Mouse (Mus musculus) G1E (cell line): ENCODE measurements around the gene Ppp4r1. TPM values are rescaled to one million over a fixed set of nuclear protein-coding genes. Genes with fewer than 3 reads are reported as not detected.

Experiments
- ATAC-seq: 2 replicates; pipeline ENCODE4 v1.8.0; 2016; ENCODE audit warnings: mild to moderate bottlenecking; ENCODE audit not compliant: insufficient number of reproducible peaks, poor library complexity, low FRiP score, severe bottlenecking; ENCODE audit errors: extremely low read depth
- DNase-seq: peaks from one replicate; pipeline ENCODE4 v3.0.0; 2012; ENCODE audit warnings: low spot score
- H3K27me3 ChIP-seq: 2 replicates; pipeline ENCODE4 v1.6.1; 2012; ENCODE audit warnings: mild to moderate bottlenecking, low read length, inconsistent platforms; ENCODE audit not compliant: insufficient read depth
- H3K36me3 ChIP-seq: replicated peaks from 2 replicates; pipeline ENCODE3; 2012; ENCODE audit warnings: mild to moderate bottlenecking, inconsistent platforms
- H3K4me1 ChIP-seq: 2 replicates; pipeline ENCODE4 v1.6.1; 2012; ENCODE audit warnings: low read depth, low read length, inconsistent platforms, mixed read lengths; ENCODE audit not compliant: insufficient read depth
- H3K4me3 ChIP-seq: 2 replicates; pipeline ENCODE4 v1.5.1; 2012; ENCODE audit warnings: low read depth, mild to moderate bottlenecking, inconsistent platforms, low read length, moderate library complexity, mixed read lengths
- H3K9me3 ChIP-seq: replicated peaks from 2 replicates; pipeline ENCODE4 v1.6.1; 2012; ENCODE audit warnings: inconsistent platforms
- CTCF ChIP-seq: IDR thresholded peaks from 2 replicates; pipeline ENCODE4 v1.5.1; 2012; ENCODE audit warnings: low read depth, low read length, inconsistent platforms, mixed read lengths
- GATA1 ChIP-seq: IDR thresholded peaks from 2 replicates; pipeline ENCODE4 v1.6.1; 2012; ENCODE audit warnings: borderline replicate concordance, low read length, inconsistent platforms, mixed read lengths
- GATA2 ChIP-seq: IDR thresholded peaks from 2 replicates; pipeline ENCODE4 v1.6.1; 2012; ENCODE audit warnings: low read depth, low read length, inconsistent platforms, borderline replicate concordance
- POLR2AphosphoS5 ChIP-seq: IDR thresholded peaks from 2 replicates; pipeline ENCODE4 v1.6.1; 2012; ENCODE audit warnings: low read depth, low read length, inconsistent platforms; ENCODE audit not compliant: insufficient replicate concordance
- TAL1 ChIP-seq: conservative IDR thresholded peaks from 2 replicates; pipeline ENCODE4 v1.6.1; 2012; ENCODE audit warnings: low read depth, low read length, inconsistent platforms, mixed read lengths
- polyA plus RNA-seq: library from polyadenylated mRNA; stranded (reverse); fragments of >175 nt; gene quantifications from 2 replicates; pipeline ENCODE4 v1.2.3, GENCODE M21; 2012
- total RNA-seq, 2 experiments: library from RNA; stranded (forward) in 1 of 2; stranded (reverse) in 1 of 2; fragments of 200-1000 nt in 1 of 2; fragments of >200 nt in 1 of 2; fragmentation: Nextera tagmentation in 1 of 2; gene quantifications; 2 replicates each; pipeline ENCODE4 v1.2.3; 2014 to 2017

Gene Ppp4r1
- total and polyA plus RNA-seq, 3 experiments = 20.0 to 33.0 (median 32.8) TPM

DNA sequence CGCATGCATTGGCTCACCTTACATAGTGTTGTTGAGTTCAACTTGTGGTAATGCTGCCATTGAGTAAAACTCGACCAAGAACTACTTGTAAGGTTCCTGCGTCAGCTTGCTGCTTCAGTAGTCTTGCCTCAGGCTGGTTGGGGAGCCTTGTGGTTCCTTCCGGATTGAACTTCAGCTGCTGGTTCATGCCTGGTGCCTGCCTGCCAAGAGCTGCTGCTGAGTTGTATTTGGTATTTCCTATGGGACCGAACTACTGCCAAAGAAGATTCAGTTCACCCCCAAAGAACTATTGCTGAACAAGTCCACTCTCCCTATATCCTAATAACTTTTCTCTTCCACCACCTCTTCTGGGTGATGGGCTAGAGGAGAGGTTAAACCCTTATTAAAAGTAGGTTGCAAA lies 107.1 kb downstream of the Ppp4r1 start:
- Histone ChIP-seq H3K4me3 (no peak overlapping the region), H3K27me3 (no peaks in the 10 kb centered on the region), H3K9me3 (no peaks in the 10 kb centered on the region), H3K36me3 (peaks cover 3% of the 10 kb centered on the region), H3K4me1 (peaks cover 20% of the 10 kb centered on the region)
- ATAC-seq (no peak), DNase-seq (no peak)
- TF ChIP-seq CTCF (no peak), GATA1 (no peak), GATA2 (no peak), POLR2AphosphoS5 (no peak), TAL1 (no peak)

Other genes starting within 250 kb of the Ppp4r1 start
- gene Tmem232, start 241.8 kb upstream of the Ppp4r1 start, total RNA-seq (2014; fragmentation: Nextera tagmentation) = not detected in 2 replicates
- gene Tmem232, start 241.8 kb upstream of the Ppp4r1 start, total RNA-seq (2017) = not detected in 2 replicates
- gene Tmem232, start 241.8 kb upstream of the Ppp4r1 start, polyA plus RNA-seq = not detected in 2 replicates
- 174 and 180 TPM in 2 replicates for gene Vapa, start 169.0 kb upstream of the Ppp4r1 start, total RNA-seq (2014; fragmentation: Nextera tagmentation)
- gene Vapa, start 169.0 kb upstream of the Ppp4r1 start, total RNA-seq (2017) = 120 and 130 TPM in 2 replicates
- gene Vapa, start 169.0 kb upstream of the Ppp4r1 start, polyA plus RNA-seq = 148 and 209 TPM in 2 replicates
- not detected in 2 replicates for gene Txndc2, start 140.4 kb upstream of the Ppp4r1 start, total RNA-seq (2014; fragmentation: Nextera tagmentation)
- gene Txndc2, start 140.4 kb upstream of the Ppp4r1 start, total RNA-seq (2017) = 0.06 and 0.22 TPM in 2 replicates
- gene Txndc2, start 140.4 kb upstream of the Ppp4r1 start, polyA plus RNA-seq = not detected in 2 replicates
- 1.3 and 1.7 TPM in 2 replicates for gene Rab31, start 9.8 kb upstream of the Ppp4r1 start, total RNA-seq (2014; fragmentation: Nextera tagmentation)
- gene Rab31, start 9.8 kb upstream of the Ppp4r1 start, total RNA-seq (2017) = 1.5 and 1.6 TPM in 2 replicates
- gene Rab31, start 9.8 kb upstream of the Ppp4r1 start, polyA plus RNA-seq = 0.06 and 0.20 TPM in 2 replicates
- gene Ralbp1, start 103.2 kb downstream of the Ppp4r1 start, total RNA-seq (2014; fragmentation: Nextera tagmentation) = 29.6 and 32.5 TPM in 2 replicates
- gene Ralbp1, start 103.2 kb downstream of the Ppp4r1 start, total RNA-seq (2017) = 63.1 and 69.1 TPM in 2 replicates
- 54.8 and 58.4 TPM in 2 replicates for gene Ralbp1, start 103.2 kb downstream of the Ppp4r1 start, polyA plus RNA-seq
- gene Twsg1, start 168.7 kb downstream of the Ppp4r1 start, total RNA-seq (2014; fragmentation: Nextera tagmentation) = 45.0 and 46.0 TPM in 2 replicates
- 27.5 and 28.8 TPM in 2 replicates for gene Twsg1, start 168.7 kb downstream of the Ppp4r1 start, total RNA-seq (2017)
- gene Twsg1, start 168.7 kb downstream of the Ppp4r1 start, polyA plus RNA-seq = 24.2 and 31.6 TPM in 2 replicates